Comparison of ENCODE assay signal across 28 mouse cellular contexts in genomic region chr11:61639601-61640177, GRCm38 (mm10). TPM values are rescaled to one million over a fixed set of nuclear protein-coding genes. Genes with fewer than 3 reads are reported as not detected.
"Had no signal": no experiment of that assay in that cellular context is flagged by ENCODE, and none has a peak within 500 bp of the region (broad histone marks: within the 10 kb centered on the region; RNA-seq: fewer than 3 reads in every experiment).

No protein-coding gene starts in this region.

- H3K4me3 ChIP-seq: gastrocnemius, adult 2 months; heart, embryonic 10.5 days; heart, embryonic 12.5 days; hindbrain, embryonic 10.5 days; hindbrain, embryonic 12.5 days; kidney, embryonic 15.5 days; layer of hippocampus, adult 2 months; left cerebral cortex, adult 2 months; limb, embryonic 10.5 days; limb, embryonic 12.5 days had no signal

- H3K4me2 ChIP-seq: heart, embryonic 12.5 days; hindbrain, embryonic 12.5 days; hindbrain, embryonic 14.5 days; kidney, embryonic 15.5 days; limb, embryonic 12.5 days had no signal

- H3K27me3 ChIP-seq: hindbrain, embryonic 12.5 days; kidney, embryonic 15.5 days; limb, embryonic 12.5 days had no signal

- H3K36me3 ChIP-seq: heart, embryonic 10.5 days; heart, embryonic 12.5 days; hindbrain, embryonic 10.5 days; hindbrain, embryonic 12.5 days; kidney, embryonic 15.5 days; limb, embryonic 10.5 days; limb, embryonic 12.5 days had no signal

- H3K4me1 ChIP-seq: heart, embryonic 10.5 days; hindbrain, embryonic 10.5 days; hindbrain, embryonic 12.5 days; kidney, embryonic 15.5 days; limb, embryonic 10.5 days; limb, embryonic 12.5 days had no signal

- H3K27ac ChIP-seq: gastrocnemius, adult 2 months; heart, embryonic 10.5 days; hindbrain, embryonic 10.5 days; hindbrain, embryonic 12.5 days; hindbrain, embryonic 14.5 days; kidney, embryonic 15.5 days; kidney, postnatal 0 days; layer of hippocampus, adult 2 months; left cerebral cortex, adult 2 months; limb, embryonic 10.5 days; limb, embryonic 12.5 days had no signal

- DNase-seq: gastrocnemius, adult 2 months; gastrocnemius, postnatal 10 days; gastrocnemius, postnatal 25 days; heart, adult 18-20 months; heart, postnatal 10 days; heart, postnatal 4 days; kidney, adult 11 months; kidney, adult 2 months; kidney, adult 9 months; kidney, postnatal 14 days; kidney, postnatal 36 days; liver had no signal

- H3K9me3 ChIP-seq: heart, embryonic 10.5 days; heart, embryonic 12.5 days; hindbrain, embryonic 10.5 days; hindbrain, embryonic 12.5 days; kidney, embryonic 15.5 days; limb, embryonic 10.5 days; limb, embryonic 12.5 days had no signal

- ATAC-seq: hindbrain, embryonic 16.5 days; intestine, embryonic 16.5 days had no signal

- H3K9ac ChIP-seq: heart, embryonic 12.5 days; hindbrain, embryonic 12.5 days; hindbrain, embryonic 14.5 days; kidney, embryonic 15.5 days; limb, embryonic 12.5 days had no signal

RNA-seq across cellular contexts. Expression of gene Fam83g, which starts 44.2 kb away (rescaled TPM):
- total RNA-seq: granulocyte monocyte progenitor cell, adult 5-6 weeks; layer of hippocampus, adult 2 months; layer of hippocampus, postnatal 10 days; layer of hippocampus, postnatal 25 days had no signal
